Mouse (Mus musculus): ENCODE measurements around the gene Myo1d. TPM values are rescaled to one million over a fixed set of nuclear protein-coding genes. Genes with fewer than 3 reads are reported as not detected.
A peak's percentile ranks its signal among the peaks of the same experiment; 100 is the strongest.

Gene Myo1d
- polyA plus RNA-seq, 1 experiment from 2014 or later, result 26.4 TPM

GRCm38 (mm10) chr11:80497225-80497919, 282.5 kb downstream of the Myo1d start:
- no peak overlapping the region for H3K4me2 ChIP-seq (replicated peaks; ENCODE audit: low read depth, low read length)
- no peak overlapping the region for H3K27ac ChIP-seq (ENCODE audit: low read length)
- peaks cover 9% of the 10 kb centered on the region; the same call in 1 of the 2 replicates for H3K4me1 ChIP-seq (ENCODE audit: insufficient read depth, low read depth, low read length)
- 85% methylated on average over 10 of the region's 10 CpGs for WGBS
- H3K9me3 ChIP-seq (ENCODE audit: low read length), result no peaks in the 10 kb centered on the region
- H3K9ac ChIP-seq (replicated peaks; ENCODE audit: low read depth), result no peak overlapping the region
- DNase-seq (ENCODE audit: low spot score) (no peak), ATAC-seq (no peak)
- H3K36me3 ChIP-seq (ENCODE audit: insufficient read depth, low read length), result no peaks in the 10 kb centered on the region
- no peak overlapping the region for H3K4me3 ChIP-seq (ENCODE audit: low read depth, low read length)
- H3K27me3 ChIP-seq (replicated peaks; ENCODE audit: insufficient read depth, low read length), result no peaks in the 10 kb centered on the region
- TF ChIP-seq EP300 (IDR thresholded peaks at IDR 0.05), result no peak
- no peak for TF ChIP-seq CTCF (IDR thresholded peaks at IDR 0.05)

GRCm38 (mm10) chr11:80496640-80497039, 283.2 kb downstream of the Myo1d start:
- peaks cover 9% of the 10 kb centered on the region; the same call in 1 of the 2 replicates for H3K4me1 ChIP-seq (ENCODE audit: insufficient read depth, low read depth, low read length)
- 69% methylated on average over 1 of the region's 1 CpGs for WGBS
- no peak for TF ChIP-seq CTCF (IDR thresholded peaks at IDR 0.05)
- TF ChIP-seq EP300 (IDR thresholded peaks at IDR 0.05), result no peak
- H3K4me2 ChIP-seq (replicated peaks; ENCODE audit: low read depth, low read length), result no peak overlapping the region
- DNase-seq (ENCODE audit: low spot score) (no peak), ATAC-seq (no peak)
- no peaks in the 10 kb centered on the region for H3K36me3 ChIP-seq (ENCODE audit: insufficient read depth, low read length)
- no peak overlapping the region for H3K27ac ChIP-seq (ENCODE audit: low read length)
- H3K4me3 ChIP-seq (ENCODE audit: low read depth, low read length), result no peak overlapping the region
- no peaks in the 10 kb centered on the region for H3K9me3 ChIP-seq (ENCODE audit: low read length)
- no peaks in the 10 kb centered on the region for H3K27me3 ChIP-seq (replicated peaks; ENCODE audit: insufficient read depth, low read length)
- H3K9ac ChIP-seq (replicated peaks; ENCODE audit: low read depth), result no peak overlapping the region

- Histone ChIP-seq H3K4me1 (ENCODE audit: insufficient read depth, low read depth, low read length) (peaks cover 9% of the 10 kb centered on the region; the same call in 1 of the 2 replicates), H3K36me3 (ENCODE audit: insufficient read depth, low read length) (no peaks in the 10 kb centered on the region), H3K4me2 (replicated peaks; ENCODE audit: low read depth, low read length) (no peak overlapping the region), H3K9ac (replicated peaks; ENCODE audit: low read depth) (no peak overlapping the region), H3K9me3 (ENCODE audit: low read length) (no peaks in the 10 kb centered on the region), H3K4me3 (ENCODE audit: low read depth, low read length) (no peak overlapping the region), H3K27me3 (replicated peaks; ENCODE audit: insufficient read depth, low read length) (no peaks in the 10 kb centered on the region), H3K27ac (ENCODE audit: low read length) (no peak overlapping the region)
- 85% methylated on average over 6 of the region's 6 CpGs for WGBS
- ATAC-seq (no peak), DNase-seq (ENCODE audit: low spot score) (no peak)
- TF ChIP-seq EP300 (IDR thresholded peaks at IDR 0.05) (no peak), CTCF (IDR thresholded peaks at IDR 0.05) (no peak)
Observed at GRCm38 (mm10) chr11:80495972-80496371, 283.9 kb downstream of the Myo1d start.

- Histone ChIP-seq H3K27me3 (replicated peaks; ENCODE audit: insufficient read depth, low read length) (no peaks in the 10 kb centered on the region), H3K4me1 (ENCODE audit: insufficient read depth, low read depth, low read length) (peaks cover 9% of the 10 kb centered on the region; the same call in 1 of the 2 replicates), H3K9me3 (ENCODE audit: low read length) (no peaks in the 10 kb centered on the region), H3K27ac (ENCODE audit: low read length) (no peak overlapping the region), H3K9ac (replicated peaks; ENCODE audit: low read depth) (no peak overlapping the region), H3K4me3 (ENCODE audit: low read depth, low read length) (no peak overlapping the region), H3K4me2 (replicated peaks; ENCODE audit: low read depth, low read length) (no peak overlapping the region), H3K36me3 (ENCODE audit: insufficient read depth, low read length) (no peaks in the 10 kb centered on the region)
- no peak for DNase-seq (ENCODE audit: low spot score)
- TF ChIP-seq EP300 (IDR thresholded peaks at IDR 0.05) (no peak), CTCF (IDR thresholded peaks at IDR 0.05) (no peak)
- WGBS, result 81% methylated on average over 9 of the region's 9 CpGs
- no peak for ATAC-seq
Observed at GRCm38 (mm10) chr11:80494852-80495251, 285.0 kb downstream of the Myo1d start.

- no peak overlapping the region for H3K27ac ChIP-seq (ENCODE audit: low read length)
- no peak overlapping the region for H3K4me2 ChIP-seq (replicated peaks; ENCODE audit: low read depth, low read length)
- no peak overlapping the region for H3K4me3 ChIP-seq (ENCODE audit: low read depth, low read length)
- TF ChIP-seq CTCF (IDR thresholded peaks at IDR 0.05) (no peak), EP300 (IDR thresholded peaks at IDR 0.05) (no peak)
- H3K9me3 ChIP-seq (ENCODE audit: low read length), result no peaks in the 10 kb centered on the region
- H3K4me1 ChIP-seq (ENCODE audit: insufficient read depth, low read depth, low read length), result peaks cover 2% of the 10 kb centered on the region; the same call in 1 of the 2 replicates
- H3K27me3 ChIP-seq (replicated peaks; ENCODE audit: insufficient read depth, low read length), result no peaks in the 10 kb centered on the region
- no peaks in the 10 kb centered on the region for H3K36me3 ChIP-seq (ENCODE audit: insufficient read depth, low read length)
- no peak for DNase-seq (ENCODE audit: low spot score)
- 83% methylated on average over 5 of the region's 5 CpGs for WGBS
- no peak overlapping the region for H3K9ac ChIP-seq (replicated peaks; ENCODE audit: low read depth)
- ATAC-seq, result no peak
Observed at GRCm38 (mm10) chr11:80493186-80493585, 286.6 kb downstream of the Myo1d start.

GRCm38 (mm10) chr11:80490831-80491230, 289.0 kb downstream of the Myo1d start:
- no peak overlapping the region for H3K4me2 ChIP-seq (replicated peaks; ENCODE audit: low read depth, low read length)
- no peaks in the 10 kb centered on the region for H3K9me3 ChIP-seq (ENCODE audit: low read length)
- no peak for DNase-seq (ENCODE audit: low spot score)
- H3K36me3 ChIP-seq (ENCODE audit: insufficient read depth, low read length), result no peaks in the 10 kb centered on the region
- no peak overlapping the region for H3K9ac ChIP-seq (replicated peaks; ENCODE audit: low read depth)
- H3K27ac ChIP-seq (ENCODE audit: low read length), result no peak overlapping the region
- TF ChIP-seq EP300 (IDR thresholded peaks at IDR 0.05) (no peak), CTCF (IDR thresholded peaks at IDR 0.05) (no peak)
- peak; percentile 64 for ATAC-seq
- H3K4me3 ChIP-seq (ENCODE audit: low read depth, low read length), result no peak overlapping the region
- no peaks in the 10 kb centered on the region for H3K27me3 ChIP-seq (replicated peaks; ENCODE audit: insufficient read depth, low read length)
- peaks cover 2% of the 10 kb centered on the region; the same call in 1 of the 2 replicates for H3K4me1 ChIP-seq (ENCODE audit: insufficient read depth, low read depth, low read length)
- 59% methylated on average over 10 of the region's 10 CpGs for WGBS
